Mouse (Mus musculus) hindbrain, embryonic 11.5 days (tissue): ENCODE data around the gene Wnk4. TPM values are rescaled to one million over a fixed set of nuclear protein-coding genes. Genes with fewer than 3 reads are reported as not detected.

Source experiments
- ATAC-seq: fragments of 200-750 bp; cut with Nextera tagmentation; 2 replicates; pipeline ENCODE4 v1.8.0; 2017; ENCODE audit warnings: mild to moderate bottlenecking, moderate TSS enrichment, moderate library complexity; ENCODE audit not compliant: low FRiP score
- DNase-seq: peaks from one replicate; pipeline ENCODE4 v3.0.0-alpha.2; 2015; ENCODE audit warnings: low spot score
- H3K27ac ChIP-seq: fragments of 300-500 bp; sonication (generic); 2 replicates; pipeline ENCODE4 v1.5.1; 2014; ENCODE audit warnings: mild to moderate bottlenecking, low read depth, low read length
- H3K27me3 ChIP-seq: fragments of 300-500 bp; sonication (generic); 2 replicates; pipeline ENCODE4 v1.6.1; 2014; ENCODE audit warnings: mild to moderate bottlenecking, low read length, moderate library complexity, mixed read lengths; ENCODE audit not compliant: control insufficient read depth, insufficient read depth
- H3K36me3 ChIP-seq: fragments of 300-500 bp; sonication (generic); 2 replicates; pipeline ENCODE4 v1.6.1; 2014; ENCODE audit warnings: mild to moderate bottlenecking, low read length, moderate library complexity, mixed read lengths; ENCODE audit not compliant: control insufficient read depth, insufficient read depth
- H3K4me1 ChIP-seq: fragments of 300-500 bp; sonication (generic); replicated peaks from 2 replicates; pipeline ENCODE4 v1.6.1; 2014; ENCODE audit warnings: low read length, mixed read lengths; ENCODE audit not compliant: control insufficient read depth, insufficient read depth
- H3K4me2 ChIP-seq: fragments of 300-500 bp; sonication (generic); replicated peaks from 2 replicates; pipeline ENCODE4 v1.6.1; 2014; ENCODE audit warnings: mild to moderate bottlenecking, low read depth, low read length
- H3K4me3 ChIP-seq: fragments of 300-500 bp; sonication (generic); 2 replicates; pipeline ENCODE4 v1.5.1; 2014; ENCODE audit warnings: low read depth, low read length
- H3K9ac ChIP-seq: fragments of 300-500 bp; sonication (generic); 2 replicates; pipeline ENCODE4 v1.6.1; 2014; ENCODE audit warnings: low read depth, low read length
- H3K9me3 ChIP-seq: fragments of 300-500 bp; sonication (generic); 2 replicates; pipeline ENCODE4 v1.6.1; 2016; ENCODE audit warnings: low read length; ENCODE audit not compliant: control insufficient read depth
- WGBS: fragments of 180-500 bp; shearing (Covaris S2); extraction: QIAGEN DNeasy Blood & Tissue Kit; methylation state at CpG from one replicate; pipeline ENCODE4 v1.1.7; 2014; 5-methylcytosine and 5-hydroxymethylcytosine counted together
- polyA plus RNA-seq: library from polyadenylated mRNA; unstranded; fragments of >200 nt; fragmentation: Nextera tagmentation; extraction: Ambion mirVana; gene quantifications from 2 replicates; pipeline ENCODE4 v1.2.1, GENCODE M21; 2014

Gene Wnk4
- polyA plus RNA-seq, 1 experiment from 2014 or later: 6.0 TPM

- H3K4me1 ChIP-seq: peaks cover 18% of the 10 kb centered on the region
- DNase-seq: peak; percentile 57
- no peaks in the 10 kb centered on the region for H3K9me3 ChIP-seq
- no peak for ATAC-seq
- H3K27me3 ChIP-seq: peaks cover 41% of the 10 kb centered on the region
- no peak overlapping the region for H3K27ac ChIP-seq
- peak overlapping the region; percentile 6; the same call in 1 of the 2 replicates for H3K4me3 ChIP-seq
- H3K9ac ChIP-seq: no peak overlapping the region
- H3K36me3 ChIP-seq: no peaks in the 10 kb centered on the region
- H3K4me2 ChIP-seq: no peak overlapping the region; the same call in 1 of the 2 replicates
- 1% methylated on average over 32 of the region's 32 CpGs for WGBS
Measured at GRCm38 (mm10) chr11:101263138-101263988, 3.0 kb downstream of the Wnk4 start.

GRCm38 (mm10) chr11:101263989-101264280 is 3.6 kb downstream of the Wnk4 start:
- no peak overlapping the region for H3K27ac ChIP-seq
- H3K36me3 ChIP-seq: no peaks in the 10 kb centered on the region
- ATAC-seq (no peak), DNase-seq (no peak)
- no peaks in the 10 kb centered on the region for H3K9me3 ChIP-seq
- peaks cover 41% of the 10 kb centered on the region for H3K27me3 ChIP-seq
- peaks cover 16% of the 10 kb centered on the region for H3K4me1 ChIP-seq
- no peak overlapping the region for H3K4me3 ChIP-seq
- no peak overlapping the region for H3K4me2 ChIP-seq
- no peak overlapping the region for H3K9ac ChIP-seq
- WGBS: 2% methylated on average over 3 of the region's 3 CpGs

- peaks cover 10% of the 10 kb centered on the region for H3K4me1 ChIP-seq
- ATAC-seq (no peak), DNase-seq (peak; percentile 61)
- H3K4me2 ChIP-seq: peak overlapping the region; percentile 36
- 0 out of 2 replicates have a peak overlapping the region, but pooled peaks have one; percentile 13 for H3K9ac ChIP-seq
- peaks cover 41% of the 10 kb centered on the region for H3K27me3 ChIP-seq
- H3K4me3 ChIP-seq: peak overlapping the region; percentile 19
- H3K9me3 ChIP-seq: no peaks in the 10 kb centered on the region
- H3K27ac ChIP-seq: no peak overlapping the region
- WGBS: 2% methylated on average over 31 of the region's 31 CpGs
- no peaks in the 10 kb centered on the region for H3K36me3 ChIP-seq
Measured at GRCm38 (mm10) chr11:101264954-101265471, 4.6 kb downstream of the Wnk4 start.

- Histone ChIP-seq H3K9ac (no peak overlapping the region), H3K27ac (no peak overlapping the region), H3K4me1 (peaks cover 8% of the 10 kb centered on the region), H3K4me3 (no peak overlapping the region), H3K27me3 (peaks cover 39% of the 10 kb centered on the region), H3K9me3 (no peaks in the 10 kb centered on the region), H3K36me3 (no peaks in the 10 kb centered on the region), H3K4me2 (no peak overlapping the region)
- DNase-seq (no peak), ATAC-seq (no peak)
- 26% methylated on average over 6 of the region's 6 CpGs for WGBS
Measured at GRCm38 (mm10) chr11:101265906-101266305, 5.5 kb downstream of the Wnk4 start.

- Histone ChIP-seq H3K4me2 (no peak overlapping the region), H3K36me3 (no peaks in the 10 kb centered on the region)
Measured at GRCm38 (mm10) chr11:101269577-101270116, 9.3 kb downstream of the Wnk4 start.

GRCm38 (mm10) chr11:101272446-101272845 is 12.1 kb downstream of the Wnk4 start:
- no peak overlapping the region for H3K4me3 ChIP-seq
- 86% methylated on average over 3 of the region's 3 CpGs for WGBS
- DNase-seq: no peak
- no peaks in the 10 kb centered on the region for H3K36me3 ChIP-seq
- H3K27me3 ChIP-seq: no peaks in the 10 kb centered on the region; the same call in 1 of the 2 replicates
- H3K9ac ChIP-seq: no peak overlapping the region
- no peak overlapping the region for H3K27ac ChIP-seq
- no peak overlapping the region for H3K4me2 ChIP-seq
- no peaks in the 10 kb centered on the region for H3K9me3 ChIP-seq
- H3K4me1 ChIP-seq: peaks cover 3% of the 10 kb centered on the region; the same call in 1 of the 2 replicates
- ATAC-seq: no peak

More at GRCm38 (mm10) chr11:101269577-101270116, 9.3 kb downstream of the Wnk4 start:
- DNase-seq: peak; percentile 66
- Histone ChIP-seq H3K27me3 (peaks cover 9% of the 10 kb centered on the region), H3K4me3 (no peak overlapping the region), H3K27ac (no peak overlapping the region), H3K9ac (no peak overlapping the region), H3K9me3 (no peaks in the 10 kb centered on the region), H3K4me1 (no peaks in the 10 kb centered on the region)
- no peak for ATAC-seq
- 34% methylated on average over 10 of the region's 10 CpGs for WGBS

- WGBS: 90% methylated on average over 4 of the region's 4 CpGs
- Histone ChIP-seq H3K4me1 (peaks cover 11% of the 10 kb centered on the region), H3K27ac (no peak overlapping the region), H3K9ac (no peak overlapping the region), H3K36me3 (no peaks in the 10 kb centered on the region), H3K4me2 (no peak overlapping the region), H3K4me3 (no peak overlapping the region), H3K27me3 (no peaks in the 10 kb centered on the region; the same call in 1 of the 2 replicates), H3K9me3 (no peaks in the 10 kb centered on the region)
- DNase-seq: no peak
- ATAC-seq: no peak
Measured at GRCm38 (mm10) chr11:101275309-101275708, 14.9 kb downstream of the Wnk4 start.

GRCm38 (mm10) chr11:101276319-101277070 is 16.1 kb downstream of the Wnk4 start:
- H3K4me1 ChIP-seq: peaks cover 11% of the 10 kb centered on the region
- ATAC-seq (no peak), DNase-seq (no peak)
- H3K27me3 ChIP-seq: no peaks in the 10 kb centered on the region; the same call in 1 of the 2 replicates
- H3K9ac ChIP-seq: no peak overlapping the region
- peak overlapping the region; percentile 15 for H3K4me2 ChIP-seq
- 0 out of 2 replicates have a peak overlapping the region, but pooled peaks have one; percentile 10 for H3K4me3 ChIP-seq
- H3K27ac ChIP-seq: no peak overlapping the region
- no peaks in the 10 kb centered on the region for H3K9me3 ChIP-seq
- 26% methylated on average over 27 of the region's 27 CpGs for WGBS
- no peaks in the 10 kb centered on the region for H3K36me3 ChIP-seq
